Mouse (Mus musculus) R1 (cell line): Measurements from ENCODE around the gene Gsdme.

Source experiments
- DNase-seq: peaks from one replicate; pipeline ENCODE4 v3.0.0-alpha.2; 2018; ENCODE audit warnings: low read depth, low spot score

Gsdme gene

DNA sequence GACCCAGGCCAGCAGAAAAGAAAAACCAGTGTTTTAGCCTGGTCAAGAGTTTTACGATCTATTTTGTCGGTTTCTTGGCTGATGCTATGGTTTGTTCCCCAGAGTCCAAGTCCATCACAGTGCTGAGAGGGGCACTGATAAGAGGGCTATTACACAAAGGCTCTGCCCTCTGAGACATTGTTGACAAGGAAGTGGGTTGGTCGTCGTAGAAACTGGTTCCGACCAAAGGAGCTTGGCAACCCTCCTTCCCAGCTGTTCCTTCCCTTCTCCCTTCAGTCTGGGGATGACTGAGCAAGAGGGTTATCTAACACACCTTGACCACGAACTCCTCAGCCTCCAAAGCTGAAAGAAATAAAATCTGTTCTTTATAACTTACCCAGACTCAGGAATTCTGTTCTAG is at the start of gene Gsdme:
Gsdme (minus strand) TSS at position 193 of the 400 bp plus-strand sequence.
- no peak for DNase-seq

DNA sequence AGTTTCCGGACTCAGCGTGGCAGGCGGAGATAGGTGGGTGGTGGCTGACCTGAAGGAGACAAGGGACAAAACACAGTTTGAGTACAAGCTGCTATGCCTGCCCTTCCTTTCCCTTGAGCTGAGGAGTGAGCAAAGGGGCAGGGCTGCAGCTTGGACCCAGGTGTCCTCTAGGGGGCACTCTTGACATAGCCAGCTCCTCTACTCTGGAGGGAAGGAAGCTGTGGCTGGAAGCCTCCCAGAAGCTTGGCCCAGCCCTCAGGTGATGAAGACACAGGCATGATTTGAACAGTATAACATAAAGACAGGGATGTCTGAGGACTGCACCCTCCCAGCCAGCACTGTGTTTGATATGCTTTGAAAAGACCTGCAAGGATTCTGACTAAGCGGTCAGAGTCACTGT is 49.0 kb upstream of the Gsdme start:
- peak; percentile 81 for DNase-seq

DNA sequence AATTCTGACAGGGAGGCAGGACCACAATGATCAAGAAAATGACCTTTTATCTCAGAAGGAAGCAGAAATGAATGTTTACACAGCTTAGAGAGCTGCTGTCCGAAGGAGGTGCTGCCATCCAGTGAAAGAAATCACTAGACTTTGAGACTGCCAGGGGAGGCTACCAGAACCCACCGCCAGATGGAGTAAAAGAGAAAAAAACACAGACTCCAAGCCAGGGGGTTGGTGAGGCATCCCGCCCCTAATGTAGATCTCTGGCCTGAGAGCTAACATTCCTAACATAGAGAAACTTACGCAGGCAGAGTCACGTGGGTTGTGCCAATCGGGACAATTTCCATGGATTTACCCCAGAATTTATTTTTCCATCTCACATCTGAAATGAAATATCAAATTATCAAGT is 45.4 kb upstream of the Gsdme start:
- peak; percentile 73 for DNase-seq

DNA sequence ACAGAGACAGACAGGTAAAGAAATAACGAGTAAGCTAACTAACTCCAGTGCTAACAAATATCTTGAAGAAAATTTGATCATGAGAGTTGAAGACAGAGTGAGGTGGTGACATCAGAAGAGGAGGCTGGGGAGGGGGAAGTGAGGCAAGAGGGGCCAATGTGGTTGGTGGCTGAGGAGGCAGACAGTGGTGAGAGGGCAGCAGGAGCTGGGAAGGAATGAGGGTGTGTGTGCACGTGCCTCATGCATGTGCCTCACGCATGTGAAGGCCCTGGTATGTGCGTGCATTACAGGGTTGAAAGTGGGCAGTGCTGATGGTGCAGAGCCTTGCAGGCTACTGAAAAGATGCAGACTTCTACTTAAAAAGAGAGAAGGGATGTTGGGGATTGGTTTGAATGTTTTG is 43.0 kb upstream of the Gsdme start:
- no peak for DNase-seq

DNA sequence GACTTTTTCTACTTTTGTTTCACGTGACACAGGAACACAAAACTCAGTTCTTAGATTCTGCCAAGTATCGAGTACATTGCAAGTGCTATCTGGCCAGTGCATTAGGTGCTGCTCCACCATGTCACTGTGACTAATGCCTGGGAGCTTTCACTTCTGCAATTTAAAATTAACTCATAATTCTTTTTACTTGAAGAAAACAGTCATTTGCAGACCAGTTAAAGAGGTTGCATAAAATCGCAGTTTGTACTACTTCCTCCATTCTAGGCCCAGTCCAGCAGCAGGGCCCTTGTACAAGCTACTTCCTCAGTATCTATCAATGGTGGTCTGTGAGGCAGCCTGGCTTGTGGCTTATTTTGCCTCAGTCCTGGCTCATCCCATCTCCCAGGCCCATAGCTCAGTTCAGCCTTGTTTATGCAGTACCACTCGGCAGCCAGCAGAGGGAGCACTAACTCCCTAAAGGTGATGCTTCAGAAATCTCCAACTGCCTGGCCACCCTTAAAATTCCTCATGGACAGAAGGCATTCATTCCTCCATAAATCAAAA is 41.4 kb upstream of the Gsdme start:
- DNase-seq: peak; percentile 69

DNA sequence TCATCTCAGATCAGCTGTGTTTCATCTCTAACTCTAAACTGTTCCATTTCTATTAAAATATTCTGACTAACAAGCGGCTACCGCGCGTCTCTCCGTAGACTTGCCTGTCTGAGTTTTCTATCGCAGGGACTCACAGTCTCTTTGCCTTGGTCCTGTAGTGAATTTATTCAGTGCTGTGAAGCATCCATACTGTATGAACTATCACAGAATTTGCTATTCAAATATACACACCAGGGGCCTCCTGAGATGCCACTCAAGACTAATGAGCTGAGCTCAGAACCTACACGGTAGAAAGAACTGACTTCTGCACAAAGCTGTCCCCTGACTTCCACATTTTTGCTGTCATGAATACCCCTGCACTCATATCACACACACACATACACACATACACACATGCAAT is 37.5 kb upstream of the Gsdme start:
- no peak for DNase-seq

DNA sequence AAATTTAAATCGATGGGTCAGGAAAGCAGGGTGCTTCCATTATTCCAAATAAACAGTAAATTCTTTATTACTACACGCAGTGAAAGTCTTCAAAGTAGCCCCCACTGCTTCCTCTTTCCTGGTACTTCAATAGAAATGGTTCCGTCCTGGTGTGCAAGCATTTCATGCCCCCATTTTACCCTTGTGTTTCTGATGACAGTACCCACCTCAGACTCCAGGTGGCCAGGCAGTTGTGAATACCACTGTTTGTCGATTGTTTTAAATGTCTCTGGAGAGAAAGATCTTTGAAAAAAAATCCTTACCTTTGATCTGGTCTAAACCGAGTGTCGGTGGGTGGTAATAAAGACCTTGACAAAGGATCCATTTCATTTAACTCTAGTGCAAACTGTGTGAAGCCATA is 37.0 kb upstream of the Gsdme start:
- DNase-seq: no peak

DNA sequence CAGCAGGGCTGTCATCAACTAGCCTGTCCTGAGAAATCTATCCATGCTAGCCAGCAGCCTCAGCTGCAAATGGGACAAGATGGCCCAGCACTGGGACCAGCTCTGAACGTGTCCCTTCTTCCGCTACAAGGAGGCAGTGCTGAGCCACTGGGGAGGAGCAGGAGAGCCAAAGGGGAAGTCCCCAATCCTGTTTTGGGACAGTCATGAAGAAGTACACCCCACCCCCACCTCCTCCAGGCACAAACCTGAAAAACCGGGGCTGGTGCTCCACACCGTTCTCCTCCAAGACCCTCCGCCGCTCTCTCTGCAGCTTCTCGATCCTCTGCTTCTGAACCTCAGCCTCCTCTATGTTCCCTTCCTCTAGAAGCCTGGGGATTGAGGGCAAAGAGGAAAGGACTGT is 35.4 kb upstream of the Gsdme start:
- DNase-seq: no peak

DNA sequence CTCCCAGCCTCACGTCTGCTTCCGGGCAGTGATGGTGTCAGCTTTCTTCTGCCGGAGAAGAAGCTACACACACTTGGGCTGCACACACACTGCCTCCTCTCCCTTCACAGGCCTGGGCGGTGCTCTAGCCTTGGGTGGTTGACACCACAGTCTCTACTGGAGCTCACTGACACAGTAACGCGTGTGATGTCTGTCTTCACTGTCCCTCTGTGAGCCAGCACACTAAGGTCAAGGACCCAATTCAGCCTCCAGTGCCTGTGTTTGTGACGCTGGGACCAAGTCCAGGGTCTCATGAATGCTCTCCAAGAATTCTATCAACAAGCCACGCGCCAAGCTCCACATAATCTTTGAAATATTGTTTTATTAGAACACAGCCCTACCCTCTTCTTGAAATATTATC is 34.0 kb upstream of the Gsdme start:
- DNase-seq: no peak

DNA sequence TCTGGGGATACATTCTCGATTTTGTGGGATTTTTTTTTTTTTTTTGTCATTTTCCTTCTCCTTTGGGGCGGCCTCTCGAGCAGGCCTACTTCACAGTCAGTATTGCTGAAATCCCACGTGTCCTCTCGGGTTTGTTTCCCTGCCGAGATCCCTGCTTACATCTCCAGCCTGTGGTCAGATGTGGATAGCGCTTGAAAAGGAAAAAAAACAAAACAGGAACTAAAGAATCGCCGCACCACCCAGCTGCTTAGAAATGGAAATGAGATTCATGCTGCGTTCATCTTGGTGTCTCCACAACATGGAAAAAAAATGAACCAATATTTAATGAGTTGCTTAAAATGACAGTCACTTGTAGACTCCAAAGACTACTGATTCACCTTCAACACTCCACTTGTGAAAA is 31.5 kb upstream of the Gsdme start:
- DNase-seq: peak; percentile 27

DNA sequence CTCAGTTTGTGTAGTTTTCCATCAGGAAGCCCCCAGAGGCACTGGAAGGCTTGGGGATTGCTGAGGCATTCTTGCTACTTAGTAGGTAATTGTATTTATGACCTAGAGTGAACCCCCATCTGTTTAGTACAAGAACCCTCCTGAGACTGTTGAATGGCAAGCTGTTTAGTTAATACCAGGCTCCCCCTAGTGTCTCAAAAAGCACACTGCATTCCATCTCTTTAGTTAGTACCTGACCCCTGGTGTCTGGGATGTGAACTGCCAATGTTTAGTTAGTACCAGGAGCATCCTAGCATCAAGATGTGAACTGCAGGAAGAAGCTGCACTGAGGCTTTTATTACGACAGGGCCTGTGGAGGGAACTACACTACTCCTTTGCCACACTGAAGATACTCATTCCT is 30.5 kb upstream of the Gsdme start:
- DNase-seq: peak; percentile 90

DNA sequence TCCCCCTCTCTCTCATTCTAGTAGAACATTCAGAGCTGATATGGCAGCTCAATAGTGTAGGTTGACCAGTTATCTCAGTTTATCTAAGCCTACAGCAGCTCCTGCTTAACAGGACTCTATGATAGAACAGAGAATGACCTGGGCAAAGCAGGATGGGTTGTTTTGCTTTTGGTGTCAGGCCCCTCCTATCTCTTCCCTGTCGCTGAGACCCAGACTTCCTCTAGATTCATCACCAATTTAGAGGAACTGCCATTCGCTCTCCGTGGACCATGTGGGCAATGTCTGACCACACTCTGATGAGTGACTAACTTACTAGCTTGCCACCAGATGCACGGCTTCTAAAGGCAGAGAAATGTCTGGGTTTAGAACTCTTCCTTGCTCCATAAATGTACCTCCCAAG is 28.0 kb upstream of the Gsdme start:
- DNase-seq: no peak

DNA sequence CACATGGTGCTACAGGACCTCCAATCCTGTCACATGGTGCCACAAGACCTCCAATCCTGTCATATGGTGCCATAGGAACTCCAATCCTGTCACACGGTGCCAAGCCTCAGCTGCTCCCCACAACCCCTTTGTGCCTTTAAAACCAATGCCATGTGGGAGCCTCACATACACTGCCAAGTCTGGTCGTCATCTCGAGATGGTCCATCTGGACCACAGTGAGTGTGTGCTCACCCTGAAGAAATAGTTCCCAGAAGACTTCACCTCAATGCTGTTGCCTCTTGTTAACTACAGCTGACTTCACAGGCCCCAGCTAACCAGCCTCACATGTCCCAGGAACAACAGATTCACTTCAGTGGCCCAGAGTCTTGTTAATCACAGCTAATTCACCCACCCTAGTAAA is 23.2 kb upstream of the Gsdme start:
- DNase-seq: no peak

DNA sequence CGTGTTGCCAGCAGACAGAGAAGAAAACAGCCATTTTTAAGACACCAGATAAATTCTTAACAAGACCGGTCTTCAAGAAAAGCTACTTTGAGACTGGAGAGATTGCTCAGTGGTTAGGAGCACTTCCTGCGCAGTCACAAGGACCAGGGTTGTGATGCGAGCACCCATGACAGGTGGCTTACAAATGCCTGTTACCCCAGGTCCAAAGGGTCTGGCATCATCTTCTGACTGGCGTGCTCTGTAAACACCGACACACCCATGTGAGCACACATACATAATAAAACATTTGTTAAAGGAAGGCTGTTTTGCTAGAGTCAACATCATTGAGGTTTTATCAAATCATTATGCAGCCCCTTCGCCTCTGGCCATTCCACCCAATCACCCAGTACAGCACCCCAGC is 16.0 kb upstream of the Gsdme start:
- no peak for DNase-seq

DNA sequence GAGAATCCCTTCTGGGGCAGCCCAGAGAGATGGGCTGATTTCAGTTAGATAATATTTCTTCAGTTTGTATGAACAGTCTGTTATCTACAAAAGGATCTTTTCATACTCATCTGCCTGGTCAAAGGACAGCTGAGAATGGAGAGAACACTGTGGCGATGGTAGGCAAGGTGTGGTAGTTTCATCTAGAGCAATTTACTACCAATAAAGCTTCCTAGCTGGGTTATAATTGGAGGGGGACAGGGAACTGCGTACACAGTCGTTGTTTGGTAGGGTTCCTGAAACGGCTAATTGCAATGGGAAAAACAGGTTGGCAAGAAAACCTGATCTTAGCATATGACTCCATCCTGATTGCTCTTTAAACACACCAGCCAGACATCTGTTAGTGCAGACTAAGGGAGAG is 10.3 kb upstream of the Gsdme start:
- no peak for DNase-seq

DNA sequence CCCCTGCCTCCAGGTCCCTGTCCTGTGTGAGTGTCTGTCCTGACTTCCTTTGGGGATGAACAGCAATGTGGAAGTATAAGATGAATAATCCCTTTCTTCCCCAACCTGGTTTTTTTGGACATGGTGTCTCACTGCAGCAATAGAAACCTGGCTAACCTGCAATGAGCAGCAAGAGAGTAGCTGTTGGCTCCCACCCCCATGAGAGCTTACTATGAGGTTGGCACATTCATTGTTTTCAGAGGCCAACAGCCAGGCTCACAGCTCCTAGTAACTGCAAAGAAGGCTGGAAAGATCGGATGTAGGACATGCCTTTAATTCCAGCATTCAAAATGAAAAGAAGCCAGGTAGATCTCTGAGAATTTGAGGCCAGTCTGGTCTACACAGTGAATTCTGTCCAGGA is 9.8 kb upstream of the Gsdme start:
- DNase-seq: no peak

DNA sequence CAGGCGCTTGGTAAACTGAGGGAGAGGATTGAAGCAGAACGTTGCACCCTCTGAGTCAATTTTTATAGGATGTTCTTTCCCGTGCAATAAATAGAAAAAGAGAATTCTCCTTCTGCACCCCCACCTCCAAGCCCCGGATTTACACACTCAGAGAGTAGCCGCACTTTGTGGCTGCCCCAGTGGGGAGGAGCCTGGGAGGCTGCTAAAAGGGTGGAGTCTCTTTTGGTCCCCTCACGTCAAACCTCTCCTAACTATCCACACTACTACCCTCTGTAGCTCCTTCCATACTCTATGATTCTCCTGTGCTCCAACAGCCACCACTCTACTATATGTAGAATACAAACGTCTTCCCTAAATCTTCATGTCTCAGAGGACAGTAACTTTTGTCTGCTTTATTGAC is 1.4 kb downstream of the Gsdme start:
- DNase-seq: no peak

DNA sequence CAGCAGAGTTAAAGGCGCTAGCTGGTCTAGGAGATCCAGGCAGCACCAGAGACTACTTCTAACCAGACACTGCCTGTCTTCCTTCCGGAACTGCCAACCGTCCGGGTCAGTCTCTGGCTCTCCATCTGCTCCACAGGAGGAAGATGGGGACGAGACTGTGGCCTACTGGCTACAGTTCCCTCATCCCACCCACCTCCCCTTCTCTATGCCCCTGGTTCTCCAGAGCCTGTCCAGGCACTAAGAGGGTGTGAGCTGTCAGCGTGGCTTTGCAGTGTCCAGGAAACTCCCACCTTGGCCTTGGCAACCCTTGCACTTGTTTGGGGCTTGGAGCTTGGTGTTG is 1.8 kb downstream of the Gsdme start:
- DNase-seq: no peak

DNA sequence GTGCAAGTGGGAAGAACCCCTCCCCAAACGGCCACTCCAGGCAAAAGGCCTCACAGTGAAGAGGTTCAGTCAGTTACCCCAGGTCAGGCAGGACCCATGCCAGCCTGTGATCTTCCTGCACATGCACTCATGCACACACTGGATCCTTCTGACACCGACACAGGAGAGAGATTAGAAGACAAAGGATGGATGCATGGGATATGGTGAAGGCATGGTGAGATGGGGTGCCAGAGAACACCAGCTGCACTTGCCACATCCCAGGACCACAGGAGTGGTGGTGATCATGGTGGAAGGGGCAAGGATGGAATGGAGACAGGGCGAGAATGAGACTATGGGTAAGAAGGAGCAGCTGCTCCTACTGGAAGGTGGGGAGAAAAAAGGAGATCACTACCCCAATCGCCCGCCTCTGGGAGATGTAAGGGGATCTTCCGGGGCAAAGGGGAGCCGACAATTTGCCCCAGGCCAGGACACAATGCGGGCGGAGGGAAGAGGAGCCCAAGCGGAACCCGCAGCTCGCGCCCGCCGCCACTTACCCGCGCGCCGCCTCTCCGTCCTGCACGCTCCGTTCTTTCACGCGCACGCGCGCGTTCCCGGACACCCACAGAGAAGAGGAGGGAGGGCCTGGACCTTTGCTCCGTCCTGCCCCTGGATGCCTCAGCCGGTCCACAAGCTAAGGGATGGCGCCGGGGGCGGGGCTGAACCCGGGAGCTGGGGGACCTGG is 2.3 kb downstream of the Gsdme start:
- DNase-seq: peak; percentile 81

DNA sequence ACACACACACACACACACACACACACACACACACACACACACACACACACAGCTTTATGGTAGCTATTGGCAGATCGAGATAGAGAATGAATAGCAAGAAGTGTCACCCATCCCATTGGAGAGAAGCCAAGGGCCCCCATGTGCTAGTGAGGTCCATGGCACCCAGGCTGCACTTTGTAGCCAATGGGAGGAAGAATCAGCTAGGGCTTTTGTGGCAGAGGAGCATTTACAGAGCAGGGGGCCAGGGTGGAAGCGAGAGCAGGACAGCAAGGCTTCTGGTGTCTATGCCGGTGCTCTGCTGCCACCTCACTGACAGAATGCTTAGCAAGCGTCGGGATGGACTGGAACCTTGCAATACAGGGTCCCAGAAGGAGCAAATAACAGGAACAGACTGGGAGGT is 8.3 kb downstream of the Gsdme start:
- DNase-seq: no peak

DNA sequence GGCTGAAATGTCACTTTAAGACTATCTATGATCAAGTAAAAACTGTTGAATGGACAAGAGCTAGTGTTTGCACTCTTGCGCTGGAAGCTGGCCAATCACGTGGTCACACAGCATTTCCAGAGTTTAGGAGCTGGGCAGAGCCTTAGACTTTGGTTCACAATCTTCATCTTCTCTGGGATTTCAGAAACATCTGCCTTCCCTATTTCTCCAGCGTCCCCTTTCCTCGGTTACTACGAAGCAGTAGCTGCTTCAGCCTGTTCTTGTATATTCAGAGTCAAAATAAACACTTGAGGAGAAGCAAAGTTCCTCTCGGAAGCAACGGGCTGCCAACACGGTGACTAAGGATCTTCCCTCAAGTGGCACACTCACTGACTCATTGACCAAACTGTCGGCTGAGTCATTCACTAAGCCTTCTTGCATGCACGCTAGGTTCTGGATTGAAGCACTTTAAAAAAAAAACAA is 8.9 kb downstream of the Gsdme start:
- no peak for DNase-seq

DNA sequence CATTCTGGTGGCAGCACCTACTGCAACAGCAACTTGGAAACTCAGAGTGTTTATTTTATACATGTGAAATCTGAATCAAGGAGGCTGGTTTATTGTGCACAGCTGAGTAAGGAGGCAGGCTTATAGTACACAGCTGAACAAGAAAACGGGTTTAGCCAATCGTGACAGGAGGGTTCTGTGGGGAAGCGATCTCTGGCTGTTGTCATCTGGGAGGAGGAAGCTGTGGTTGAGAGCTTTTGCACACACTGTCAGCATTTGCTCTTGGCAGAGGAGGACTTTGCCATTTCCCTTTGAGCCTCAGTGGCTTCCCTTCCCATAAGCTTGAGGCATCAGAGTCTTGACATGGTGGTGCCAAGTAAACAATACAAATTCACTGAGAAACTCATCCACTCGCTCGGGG is 11.0 kb downstream of the Gsdme start:
- DNase-seq: no peak

DNA sequence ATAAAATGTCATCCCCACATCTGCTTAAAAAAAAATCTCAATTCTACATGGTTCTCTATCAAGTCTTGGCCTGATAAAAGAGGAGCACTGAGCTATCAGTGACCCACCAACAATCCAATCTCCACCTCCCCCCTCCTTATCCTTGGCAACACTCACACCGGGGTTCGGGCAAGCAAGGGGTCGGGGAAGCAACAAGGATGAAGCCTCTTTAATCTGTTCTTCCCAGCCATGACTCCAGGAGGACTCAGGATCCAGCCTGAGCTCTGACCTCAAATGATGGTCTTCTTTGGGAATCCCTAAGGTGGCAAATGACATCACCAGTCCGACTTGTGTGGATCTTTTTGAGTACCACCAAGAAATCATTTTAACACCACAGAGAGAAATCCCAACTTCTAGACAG is 15.9 kb downstream of the Gsdme start:
- no peak for DNase-seq

DNA sequence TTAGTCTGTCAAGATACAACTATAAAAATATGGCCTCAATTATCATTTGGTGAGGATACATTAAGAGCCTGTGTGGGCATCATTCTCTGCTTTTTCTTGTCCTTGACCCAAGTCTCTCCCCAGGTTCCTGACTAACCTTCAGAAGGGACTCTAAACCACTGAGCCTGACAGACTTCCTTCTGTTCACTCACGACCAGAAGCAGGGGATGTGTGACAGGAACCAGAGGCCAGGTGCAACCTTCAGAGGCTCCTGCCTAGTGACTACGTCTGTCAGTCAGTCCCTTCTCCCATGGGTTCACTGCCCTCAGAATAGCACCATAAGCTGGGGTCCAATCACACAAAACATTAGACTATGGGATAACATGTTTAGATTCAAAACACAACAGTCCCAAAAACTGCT is 16.3 kb downstream of the Gsdme start:
- DNase-seq: no peak
